Mouse (Mus musculus): ENCODE results near the gene Zscan26.

DNA sequence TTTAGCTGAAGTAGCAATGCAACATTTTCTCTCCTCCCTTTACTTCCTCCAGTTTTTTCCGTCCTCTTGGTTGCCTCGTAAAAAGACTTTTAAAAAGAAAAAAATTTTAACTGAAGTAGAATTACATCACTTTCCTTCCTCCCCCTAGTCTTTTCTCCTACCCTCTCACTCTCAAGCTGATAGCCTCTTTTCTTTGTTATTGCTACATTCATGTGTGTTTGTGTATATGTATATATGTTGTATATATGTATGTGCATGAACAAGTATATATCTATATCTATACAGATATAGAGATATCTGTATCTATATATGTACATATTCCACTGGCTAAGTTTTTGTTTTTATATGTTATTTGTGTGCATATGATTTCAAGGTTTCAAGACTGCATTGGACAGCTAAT lies 50.7 kb downstream of the Zscan26 start:
- TF ChIP-seq EP300 (IDR thresholded peaks at IDR 0.05; ENCODE audit: low read length) (no peak), ETS1 (conservative IDR thresholded peaks at IDR 0.05; ENCODE audit: low read depth, low read length) (no peak), POLR2AphosphoS2 (IDR thresholded peaks at IDR 0.05; ENCODE audit: low read depth, low read length) (no peak), CHD2 (IDR thresholded peaks at IDR 0.05; ENCODE audit: low read length) (no peak), USF1 (IDR thresholded peaks at IDR 0.05; ENCODE audit: low read depth, low read length) (no peak), CTCF (conservative IDR thresholded peaks at IDR 0.05 in 1 of 2, IDR thresholded peaks at IDR 0.05 in 1 of 2; ENCODE audit: low read depth in 2 of 2, low read length in 2 of 2) (no peak), POLR2A (IDR thresholded peaks at IDR 0.05; ENCODE audit: low read depth, low read length) (no peak; the same call in 1 of the 2 replicates), RCOR1 (conservative IDR thresholded peaks at IDR 0.05; ENCODE audit: low read depth, low read length) (no peak)
